Mouse (Mus musculus) urinary bladder, postnatal 36 days (tissue): ENCODE measurements around the gene Map3k21.

ENCODE experiments used
- DNase-seq, 2 experiments: peaks; one replicate each; pipeline ENCODE4 v3.0.0; 2022; ENCODE audit warnings: low spot score in 2 of 2, mixed read lengths in 1 of 2

Gene Map3k21

DNA sequence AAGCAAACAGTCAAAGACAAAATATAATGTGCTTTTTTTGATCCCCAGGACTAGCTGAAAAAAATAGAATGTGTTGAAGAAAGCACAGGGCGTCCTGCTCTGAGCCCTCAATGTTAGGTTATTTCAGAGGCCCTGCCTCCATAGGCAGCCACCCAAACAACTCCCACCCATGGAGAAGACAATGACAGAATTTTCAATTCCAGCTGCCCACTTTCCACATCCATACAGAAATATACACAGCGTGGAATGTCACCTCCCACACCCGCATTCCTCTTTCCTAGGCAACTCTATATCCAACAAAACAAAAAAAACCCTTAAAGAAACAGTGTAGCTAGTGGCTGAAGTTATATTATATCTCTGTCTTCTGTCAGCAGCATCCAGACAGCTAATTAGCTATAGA lies 61.1 kb downstream of the Map3k21 start:
- no peak for DNase-seq

DNA sequence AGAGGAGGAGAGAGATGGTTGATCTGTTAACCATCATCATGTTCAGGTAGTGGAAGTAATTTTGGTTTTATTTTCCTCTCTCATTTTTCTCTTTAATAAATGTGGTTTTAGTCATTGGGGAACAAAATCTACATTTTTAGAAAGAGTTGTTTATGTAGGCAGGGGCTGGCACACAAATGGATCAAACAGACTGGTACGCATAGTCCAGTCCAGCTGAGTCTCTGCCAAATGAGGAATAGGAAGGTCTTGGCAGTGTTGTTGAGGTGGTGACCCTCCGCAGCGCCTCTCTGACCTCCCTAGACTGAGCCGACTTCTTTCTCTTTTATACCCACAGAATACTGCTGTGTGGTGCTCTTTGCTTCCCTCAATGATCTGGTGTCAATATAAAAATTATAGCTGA lies 65.7 kb downstream of the Map3k21 start:
- no peak for DNase-seq

DNA sequence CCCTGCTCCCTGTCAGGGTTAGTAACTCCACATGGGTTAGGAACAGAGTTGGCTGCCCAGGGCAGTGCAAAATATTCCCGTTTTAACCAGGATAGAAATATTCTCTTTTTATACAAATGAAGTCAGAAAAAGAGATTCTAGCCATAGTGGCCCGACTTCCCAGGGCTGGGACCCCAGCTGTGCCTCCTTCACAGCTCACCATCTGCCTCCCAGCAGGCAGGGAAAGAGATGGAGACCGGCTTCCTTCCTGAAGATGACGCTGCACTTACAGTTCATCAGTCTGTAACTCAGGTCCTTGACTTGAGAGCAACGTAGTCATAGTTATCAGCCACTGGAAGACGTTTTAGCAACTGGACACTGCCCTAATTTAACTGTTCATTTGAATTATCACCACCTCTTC lies 70.6 kb downstream of the Map3k21 start:
- no peak for DNase-seq

GRCm38 (mm10) chr8:125983515-125983914 lies 73.3 kb downstream of the Map3k21 start:
- DNase-seq = no peak

GRCm38 (mm10) chr8:125984140-125984539 lies 73.9 kb downstream of the Map3k21 start:
- no peak for DNase-seq

- no peak for DNase-seq
These were observed 75.1 kb downstream of the Map3k21 start for GRCm38 (mm10) chr8:125985364-125985763.

GRCm38 (mm10) chr8:125986999-125987589 lies 76.8 kb downstream of the Map3k21 start:
- DNase-seq = no peak

DNA sequence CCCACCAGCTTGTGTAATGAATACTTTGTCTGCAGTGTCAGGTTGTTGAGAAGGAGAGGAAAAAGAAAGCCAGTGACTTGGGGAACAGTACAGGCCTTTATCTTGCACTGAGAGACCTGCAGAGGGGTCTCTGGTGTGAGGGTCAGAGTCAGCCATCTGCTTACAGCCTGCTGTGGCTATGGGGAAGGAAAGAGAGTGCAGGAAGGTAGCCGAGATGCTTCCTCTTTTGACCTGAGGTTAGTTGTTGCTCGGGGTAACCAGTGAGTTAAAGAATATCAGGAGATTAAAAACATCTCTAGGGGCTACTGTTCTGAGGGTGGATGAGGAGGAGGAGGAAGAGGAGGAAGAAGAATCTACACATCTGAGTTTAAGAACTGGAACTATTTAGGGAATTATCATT lies 77.7 kb downstream of the Map3k21 start:
- DNase-seq = no peak

DNA sequence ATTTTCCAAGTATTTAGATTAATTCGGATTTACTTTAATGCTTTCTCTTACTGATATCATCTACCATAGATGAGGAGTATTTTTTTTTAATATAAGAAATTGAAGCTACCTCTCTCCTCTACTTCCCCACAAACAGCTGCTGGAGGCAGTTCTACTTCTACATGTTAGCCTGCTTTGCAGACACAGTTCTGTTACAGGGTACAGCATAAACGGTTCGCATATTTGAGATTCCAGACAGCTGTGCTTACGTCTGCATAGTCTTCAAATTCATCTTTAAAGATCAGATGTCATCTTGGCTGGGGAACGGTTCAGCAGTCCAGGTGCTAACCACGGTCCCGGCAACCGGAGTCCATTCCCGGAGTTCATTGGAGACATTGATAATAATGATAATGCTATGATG lies 83.4 kb downstream of the Map3k21 start:
- DNase-seq = no peak

GRCm38 (mm10) chr8:125995101-125995986 lies 85.1 kb downstream of the Map3k21 start, which contains the start of gene Kcnk1:
TSS of gene Kcnk1 (plus strand) at chr8:125995170.
- peak; percentile 75 to 84 for DNase-seq

DNA sequence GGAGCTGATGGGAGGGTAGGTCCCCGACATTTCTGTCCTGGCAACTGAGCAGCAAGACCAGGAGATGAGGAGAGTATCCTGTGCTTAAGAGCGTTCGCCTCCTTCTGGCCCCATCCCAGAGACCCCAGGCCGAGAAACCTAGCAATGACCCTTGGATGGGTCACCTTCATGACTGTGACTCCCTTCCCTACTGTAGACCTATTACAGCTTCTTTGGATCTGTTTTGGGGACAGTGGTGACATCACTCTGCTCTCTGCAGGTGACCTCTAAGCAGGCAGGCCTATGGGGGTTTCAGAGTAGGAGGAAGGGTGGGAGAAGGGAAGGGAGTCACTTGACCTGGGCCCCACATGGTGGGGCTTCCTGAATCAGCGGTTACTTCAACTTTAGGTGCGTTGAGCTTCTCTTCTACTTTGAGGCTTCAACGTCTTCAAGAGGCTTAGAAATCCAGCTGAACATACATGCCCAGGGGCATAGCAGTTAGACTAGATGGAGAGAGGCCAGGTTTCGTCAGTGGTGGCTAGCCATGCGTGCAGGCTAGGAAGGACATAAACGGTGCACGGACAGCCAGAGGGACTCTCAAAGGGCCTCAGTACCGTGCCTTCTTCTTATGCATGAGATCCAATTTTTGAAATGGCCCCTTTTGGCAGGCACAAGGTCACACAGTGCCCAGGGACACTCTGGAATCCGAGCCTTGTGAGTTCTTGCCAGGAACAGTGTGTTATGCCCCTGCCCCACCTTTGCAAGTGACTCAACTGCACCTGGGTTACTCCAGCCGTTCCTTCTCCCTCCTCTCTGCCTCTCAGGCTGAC lies 86.0 kb downstream of the Map3k21 start:
- peak in 1 of 2 experiments; percentile 44 for DNase-seq

DNA sequence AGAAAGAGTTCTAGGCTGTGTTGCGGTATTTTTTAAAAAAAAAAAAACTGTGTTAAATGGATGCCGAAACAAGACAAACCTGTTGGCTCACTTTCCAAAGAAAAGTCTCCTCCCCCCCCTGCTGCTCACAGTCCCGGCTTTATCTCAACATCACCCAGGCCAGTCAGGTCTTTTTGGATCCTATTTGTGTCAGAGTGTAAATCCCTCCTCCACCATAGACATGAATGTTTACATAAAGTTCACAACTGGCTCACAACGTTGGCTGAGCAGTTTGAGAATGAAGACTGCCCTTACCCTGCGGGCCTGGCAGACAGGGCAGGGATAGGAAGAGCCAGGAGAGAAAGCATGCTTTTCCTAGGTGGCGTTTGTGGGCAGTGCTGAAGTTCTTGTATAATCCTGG lies 86.7 kb downstream of the Map3k21 start:
- DNase-seq = peak; percentile 44 to 50
